Mouse (Mus musculus): ENCODE measurements around the gene Pdzd2. TPM values are rescaled to one million over a fixed set of nuclear protein-coding genes. Genes with fewer than 3 reads are reported as not detected.

Gene Pdzd2
- polyA plus RNA-seq, 1 experiment, result 4.2 TPM

GRCm38 (mm10) chr15:12734221-12734620, 5.5 kb downstream of the Pdzd2 start:
- DNase-seq, result no peak
- H3K4me1 ChIP-seq (replicated peaks; ENCODE audit: control insufficient read depth, insufficient read depth, low read length), result no peaks in the 10 kb centered on the region
- 70% methylated on average over 4 of the region's 4 CpGs for WGBS
- H3K36me3 ChIP-seq (ENCODE audit: control insufficient read depth, insufficient read depth, low read length), result no peaks in the 10 kb centered on the region
- H3K27ac ChIP-seq (ENCODE audit: control insufficient read depth, insufficient read depth, low read length), result no peak overlapping the region
- H3K27me3 ChIP-seq (ENCODE audit: control insufficient read depth, insufficient read depth, low read length), result peaks cover 4% of the 10 kb centered on the region; the same call in 1 of the 2 replicates
- no peak overlapping the region for H3K4me3 ChIP-seq (ENCODE audit: control insufficient read depth, insufficient read depth, low read length)
- TF ChIP-seq POLR2A (IDR thresholded peaks at IDR 0.05; ENCODE audit: control insufficient read depth, extremely low read depth, insufficient read depth, low read length, poor library complexity) (no peak), CTCF (IDR thresholded peaks at IDR 0.05; ENCODE audit: borderline replicate concordance, control insufficient read depth, extremely low read depth, insufficient read depth, low read length, poor library complexity) (no peak)

GRCm38 (mm10) chr15:12732613-12733012, 7.1 kb downstream of the Pdzd2 start:
- Histone ChIP-seq H3K27me3 (ENCODE audit: control insufficient read depth, insufficient read depth, low read length) (no peaks in the 10 kb centered on the region), H3K4me3 (ENCODE audit: control insufficient read depth, insufficient read depth, low read length) (no peak overlapping the region), H3K4me1 (replicated peaks; ENCODE audit: control insufficient read depth, insufficient read depth, low read length) (no peaks in the 10 kb centered on the region), H3K36me3 (ENCODE audit: control insufficient read depth, insufficient read depth, low read length) (no peaks in the 10 kb centered on the region), H3K27ac (ENCODE audit: control insufficient read depth, insufficient read depth, low read length) (no peak overlapping the region)
- no peak for TF ChIP-seq CTCF (IDR thresholded peaks at IDR 0.05; ENCODE audit: borderline replicate concordance, control insufficient read depth, extremely low read depth, insufficient read depth, low read length, poor library complexity)
- 90% methylated on average over 11 of the region's 11 CpGs for WGBS
- DNase-seq, result no peak

GRCm38 (mm10) chr15:12728381-12728780, 11.3 kb downstream of the Pdzd2 start:
- TF ChIP-seq POLR2A (IDR thresholded peaks at IDR 0.05; ENCODE audit: control insufficient read depth, extremely low read depth, insufficient read depth, low read length, poor library complexity) (no peak), CTCF (IDR thresholded peaks at IDR 0.05; ENCODE audit: borderline replicate concordance, control insufficient read depth, extremely low read depth, insufficient read depth, low read length, poor library complexity) (no peak)
- H3K4me3 ChIP-seq (ENCODE audit: control insufficient read depth, insufficient read depth, low read length), result no peak overlapping the region
- 93% methylated on average over 4 of the region's 4 CpGs for WGBS
- no peak for DNase-seq
- no peaks in the 10 kb centered on the region for H3K27me3 ChIP-seq (ENCODE audit: control insufficient read depth, insufficient read depth, low read length)
- no peaks in the 10 kb centered on the region for H3K4me1 ChIP-seq (replicated peaks; ENCODE audit: control insufficient read depth, insufficient read depth, low read length)
- H3K36me3 ChIP-seq (ENCODE audit: control insufficient read depth, insufficient read depth, low read length), result no peaks in the 10 kb centered on the region
- H3K27ac ChIP-seq (ENCODE audit: control insufficient read depth, insufficient read depth, low read length), result no peak overlapping the region

GRCm38 (mm10) chr15:12725256-12725655, 14.5 kb downstream of the Pdzd2 start:
- no peaks in the 10 kb centered on the region for H3K36me3 ChIP-seq (ENCODE audit: control insufficient read depth, insufficient read depth, low read length)
- no peak for TF ChIP-seq CTCF (IDR thresholded peaks at IDR 0.05; ENCODE audit: borderline replicate concordance, control insufficient read depth, extremely low read depth, insufficient read depth, low read length, poor library complexity)
- no peak for TF ChIP-seq POLR2A (IDR thresholded peaks at IDR 0.05; ENCODE audit: control insufficient read depth, extremely low read depth, insufficient read depth, low read length, poor library complexity)
- no peak overlapping the region for H3K4me3 ChIP-seq (ENCODE audit: control insufficient read depth, insufficient read depth, low read length)
- no peaks in the 10 kb centered on the region for H3K4me1 ChIP-seq (replicated peaks; ENCODE audit: control insufficient read depth, insufficient read depth, low read length)
- 81% methylated on average over 5 of the region's 5 CpGs for WGBS
- H3K27me3 ChIP-seq (ENCODE audit: control insufficient read depth, insufficient read depth, low read length), result no peaks in the 10 kb centered on the region
- DNase-seq, result no peak
- no peak overlapping the region for H3K27ac ChIP-seq (ENCODE audit: control insufficient read depth, insufficient read depth, low read length)

- H3K4me1 ChIP-seq (replicated peaks; ENCODE audit: control insufficient read depth, insufficient read depth, low read length), result no peaks in the 10 kb centered on the region
- no peaks in the 10 kb centered on the region for H3K27me3 ChIP-seq (ENCODE audit: control insufficient read depth, insufficient read depth, low read length)
- TF ChIP-seq POLR2A (IDR thresholded peaks at IDR 0.05; ENCODE audit: control insufficient read depth, extremely low read depth, insufficient read depth, low read length, poor library complexity) (no peak), CTCF (IDR thresholded peaks at IDR 0.05; ENCODE audit: borderline replicate concordance, control insufficient read depth, extremely low read depth, insufficient read depth, low read length, poor library complexity) (no peak)
- H3K4me3 ChIP-seq (ENCODE audit: control insufficient read depth, insufficient read depth, low read length), result no peak overlapping the region
- no peaks in the 10 kb centered on the region for H3K36me3 ChIP-seq (ENCODE audit: control insufficient read depth, insufficient read depth, low read length)
- DNase-seq, result no peak
- 78% methylated on average over 6 of the region's 6 CpGs for WGBS
- H3K27ac ChIP-seq (ENCODE audit: control insufficient read depth, insufficient read depth, low read length), result no peak overlapping the region
Measured at GRCm38 (mm10) chr15:12721684-12722500, 17.8 kb downstream of the Pdzd2 start.

- Histone ChIP-seq H3K4me1 (replicated peaks; ENCODE audit: control insufficient read depth, insufficient read depth, low read length) (no peaks in the 10 kb centered on the region), H3K36me3 (ENCODE audit: control insufficient read depth, insufficient read depth, low read length) (no peaks in the 10 kb centered on the region), H3K27ac (ENCODE audit: control insufficient read depth, insufficient read depth, low read length) (no peak overlapping the region), H3K4me3 (ENCODE audit: control insufficient read depth, insufficient read depth, low read length) (no peak overlapping the region), H3K27me3 (ENCODE audit: control insufficient read depth, insufficient read depth, low read length) (no peaks in the 10 kb centered on the region)
- 93% methylated on average over 14 of the region's 14 CpGs for WGBS
- DNase-seq, result no peak
- TF ChIP-seq CTCF (IDR thresholded peaks at IDR 0.05; ENCODE audit: borderline replicate concordance, control insufficient read depth, extremely low read depth, insufficient read depth, low read length, poor library complexity) (no peak), POLR2A (IDR thresholded peaks at IDR 0.05; ENCODE audit: control insufficient read depth, extremely low read depth, insufficient read depth, low read length, poor library complexity) (no peak)
Measured at GRCm38 (mm10) chr15:12718819-12719218, 20.9 kb downstream of the Pdzd2 start.
